In genomic region chr6:17362771-17363170, GRCm38 (mm10) we compare ENCODE assay signal across 11 mouse cellular contexts. TPM values are rescaled to one million over a fixed set of nuclear protein-coding genes. Genes with fewer than 3 reads are reported as not detected.
DNase-seq lines count a peak whose midpoint lies in the region; ATAC-seq and TF ChIP-seq lines count a peak whose summit lies in the region.
"Had no signal": no experiment of that assay in that cellular context is flagged by ENCODE, and none has a peak within 500 bp of the region (broad histone marks: within the 10 kb centered on the region; RNA-seq: fewer than 3 reads in every experiment).

No protein-coding gene starts in this region.

- intact Hi-C loops in heart, adult 2 months (cut with DNase I): loop anchor here (1.0 to 5.0 kb wide), 2 partner anchors 227 to 335 kb away; no protein-coding TSS in a partner anchor

- no peaks in the 10 kb centered on the region for H3K27me3 ChIP-seq in heart, adult 2 months (ENCODE audit: control insufficient read depth, insufficient read depth, low read length)
- H3K27me3 ChIP-seq in MEL (ENCODE audit: control insufficient read depth in 1 of 2, insufficient read depth in 2 of 2, low read length in 2 of 2): peaks cover 0 to 2% of the 10 kb centered on the region in 2 experiments; a peak in 2 of 4 replicates
- H3K27me3 ChIP-seq in kidney, embryonic 16.5 days (ENCODE audit: insufficient read depth, low read length): no peaks in the 10 kb centered on the region

- H3K9me3 ChIP-seq in MEL (replicated peaks; ENCODE audit: insufficient read depth, low read length): no peaks in the 10 kb centered on the region
- no peaks in the 10 kb centered on the region for H3K9me3 ChIP-seq in kidney, embryonic 16.5 days (ENCODE audit: low read length)

- no peaks in the 10 kb centered on the region; the same call in 1 of the 2 replicates for H3K4me1 ChIP-seq in heart, adult 2 months (ENCODE audit: control insufficient read depth, insufficient read depth, low read length)
- H3K4me1 ChIP-seq in lung, adult 2 months (ENCODE audit: control insufficient read depth, insufficient read depth, low read length): no peaks in the 10 kb centered on the region
- no peaks in the 10 kb centered on the region for H3K4me1 ChIP-seq in MEL (ENCODE audit: control insufficient read depth in 1 of 2, insufficient read depth in 2 of 2, low read length in 2 of 2)
- H3K4me1 ChIP-seq in kidney, embryonic 16.5 days (ENCODE audit: insufficient read depth, low read length): no peaks in the 10 kb centered on the region

- TF ChIP-seq CTCF in heart, adult 2 months (IDR thresholded peaks at IDR 0.05): peak; percentile 87
- 0 out of 2 replicates have a peak, but pooled peaks have one; percentile 29 for TF ChIP-seq CTCF in lung, adult 2 months (IDR thresholded peaks at IDR 0.05; ENCODE audit: insufficient read depth, low read length)
- peak in 1 of 3 experiments; percentile 49; a peak in 3 of 6 replicates for TF ChIP-seq CTCF in MEL (IDR thresholded peaks at IDR 0.05 in 2 of 3, conservative IDR thresholded peaks at IDR 0.05 in 1 of 3; ENCODE audit: control insufficient read depth in 1 of 3, insufficient read depth in 1 of 3, low read depth in 2 of 3, low read length in 3 of 3, poor library complexity in 1 of 3, severe bottlenecking in 1 of 3)

- no peak overlapping the region for H3K27ac ChIP-seq in heart, adult 2 months
- H3K27ac ChIP-seq in MEL (ENCODE audit: control insufficient read depth, low read depth, low read length): no peak overlapping the region
- H3K27ac ChIP-seq in kidney, embryonic 16.5 days (ENCODE audit: low read length): no peak overlapping the region

- no peak overlapping the region for H3K4me2 ChIP-seq in kidney, embryonic 16.5 days (replicated peaks; ENCODE audit: low read depth, low read length)

- H3K4me3 ChIP-seq in heart, adult 2 months: no peak overlapping the region
- H3K4me3 ChIP-seq in lung, adult 2 months (replicated peaks; ENCODE audit: extremely low read depth, low read depth, low read length): no peak overlapping the region
- H3K4me3 ChIP-seq in MEL (ENCODE audit: control insufficient read depth in 1 of 2, insufficient read depth in 1 of 2, low read depth in 2 of 2, low read length in 2 of 2): no peak overlapping the region
- no peak overlapping the region for H3K4me3 ChIP-seq in kidney, embryonic 16.5 days (ENCODE audit: low read length)

- no peak for DNase-seq in heart, adult 2 months
- DNase-seq in heart, postnatal 4 days: no peak
- no peak for DNase-seq in lung, adult 2 months
- no peak for DNase-seq in lung, adult 18-20 months
- DNase-seq in MEL (ENCODE audit: low read depth, low spot score): peak; percentile 24
- peak; percentile 6 for DNase-seq in large intestine, adult 2 months (ENCODE audit: low read depth, low spot score)
- DNase-seq: adrenal gland, postnatal 36 days; thymus, postnatal 4 days had no signal

- WGBS in heart, adult 2 months: 32% methylated on average over 3 of the region's 3 CpGs
- 35% methylated on average over 3 of the region's 3 CpGs for WGBS in lung, adult 2 months
- 32% methylated on average over 3 of the region's 3 CpGs for WGBS in large intestine, adult 2 months
- WGBS in kidney, embryonic 16.5 days: 39% methylated on average over 3 of the region's 3 CpGs

- no peak for TF ChIP-seq EP300 in heart, adult 2 months (IDR thresholded peaks at IDR 0.05; ENCODE audit: insufficient read depth, low read depth, low read length)
- no peak for TF ChIP-seq EP300 in MEL (IDR thresholded peaks at IDR 0.05; ENCODE audit: low read depth in 1 of 2, low read length in 2 of 2)

- H3K79me2 ChIP-seq in heart, adult 2 months (replicated peaks; ENCODE audit: control insufficient read depth, insufficient read depth, low read length): no peaks in the 10 kb centered on the region
- H3K79me2 ChIP-seq in MEL (ENCODE audit: control insufficient read depth, insufficient read depth, low read length, poor library complexity): no peaks in the 10 kb centered on the region

- H3K9ac ChIP-seq in heart, adult 2 months (ENCODE audit: low read depth, low read length): no peak overlapping the region
- no peak overlapping the region for H3K9ac ChIP-seq in MEL (ENCODE audit: control insufficient read depth, low read depth, low read length, poor library complexity, severe bottlenecking)
- H3K9ac ChIP-seq in kidney, embryonic 16.5 days (replicated peaks; ENCODE audit: low read length): no peak overlapping the region

- no peak for ATAC-seq in monocyte, adult 5-6 weeks (replicated peaks; ENCODE audit: insufficient number of reproducible peaks, low FRiP score, low TSS enrichment, poor library complexity, severe bottlenecking)
- ATAC-seq in kidney, embryonic 16.5 days (ENCODE audit: low FRiP score, low TSS enrichment): no peak
- ATAC-seq: inflammation-experienced regulatory T-cells, adult 6 months had no signal

- TF ChIP-seq RAD21 in MEL (IDR thresholded peaks at IDR 0.05; ENCODE audit: low read depth, low read length): peak; percentile 34

- no peaks in the 10 kb centered on the region for H3K36me3 ChIP-seq in heart, adult 2 months (ENCODE audit: control insufficient read depth, insufficient read depth, low read length)
- H3K36me3 ChIP-seq in MEL (ENCODE audit: control insufficient read depth in 1 of 2, insufficient read depth in 2 of 2, low read length in 2 of 2): no peaks in the 10 kb centered on the region
- no peaks in the 10 kb centered on the region for H3K36me3 ChIP-seq in kidney, embryonic 16.5 days (ENCODE audit: insufficient read depth, low read length)

- TF ChIP-seq POLR2A in heart, adult 2 months (IDR thresholded peaks at IDR 0.05; ENCODE audit: insufficient read depth, low read depth, low read length): no peak
- TF ChIP-seq POLR2A in lung, adult 2 months (IDR thresholded peaks at IDR 0.05; ENCODE audit: borderline replicate concordance, extremely low read depth, low read depth, low read length): no peak
- TF ChIP-seq POLR2A in MEL (IDR thresholded peaks at IDR 0.05; ENCODE audit: control insufficient read depth in 1 of 2, insufficient read depth in 1 of 2, low read depth in 1 of 2, low read length in 2 of 2, poor library complexity in 1 of 2): no peak

TF ChIP-seq in MEL, 35 proteins besides CTCF, POLR2A, EP300 and RAD21:
- no peak for TF ChIP-seq SIN3A (IDR thresholded peaks at IDR 0.05; ENCODE audit: low read length)
- TF ChIP-seq SMC3 (IDR thresholded peaks at IDR 0.05; ENCODE audit: low read depth, low read length): peak; percentile 67
- TF ChIP-seq NELFE (IDR thresholded peaks at IDR 0.05; ENCODE audit: low read depth, low read length): no peak
TF ChIP-seq in MEL: peak in this region for 1.

RNA-seq across cellular contexts. Expression of gene Cav1, which starts 56.6 kb away (rescaled TPM):
- total RNA-seq in heart, adult 2 months (2021): 100 to 1,000 TPM; 207 to 212 TPM
- polyA plus RNA-seq in heart, adult 2 months (2012; rRNA removed): 483 and 602 TPM in 2 replicates
- 100 to 1,000 TPM; 462 to 484 TPM for total RNA-seq in heart, postnatal 4 days (2021)
- 1,746 and 2,229 TPM in 2 replicates for polyA plus RNA-seq in lung, adult 2 months (2012; rRNA removed)
- total RNA-seq in MEL (2012; rRNA removed): not detected in 2 replicates
- polyA plus RNA-seq in MEL (2012; ENCODE audit: insufficient read depth in 1 of 2, insufficient read length in 2 of 2, low read depth in 1 of 2, low replicate concordance in 2 of 2, missing spikeins in 1 of 2): not detected
- polyA plus RNA-seq in large intestine, adult 2 months (2012; rRNA removed): 118 and 147 TPM in 2 replicates
- not detected in 3 replicates for total RNA-seq in monocyte, adult 5-6 weeks (2017)
- 87.9 and 127 TPM in 2 replicates for polyA plus RNA-seq in kidney, embryonic 16.5 days (2015; fragmentation: Nextera tagmentation; extraction: Ambion mirVana)
- polyA plus RNA-seq: inflammation-experienced regulatory T-cells, adult 6 months had no signal

Comparison
In these comparisons a context has a peak if more than half of its experiments do, and no peak if none do; other contexts are left out.
1. DNase-seq: peak in MEL (single experiment) and large intestine, adult 2 months (single experiment); none in heart, adult 2 months (0 of 2), heart, postnatal 4 days (single experiment), lung, adult 2 months (single experiment) and lung, adult 18-20 months (0 of 2).
2. RNA of gene Cav1, which starts 56.6 kb away (polyA plus RNA-seq): 1,746 to 2,229 TPM in lung, adult 2 months, 483 to 602 TPM in heart, adult 2 months, 87.9 to 127 TPM in kidney, embryonic 16.5 days and 118 to 147 TPM in large intestine, adult 2 months; not detected in MEL; every median in the first group is over 10 times any median in the second.